Mouse (Mus musculus): Measurements from ENCODE around the gene Tmcc1.

DNA sequence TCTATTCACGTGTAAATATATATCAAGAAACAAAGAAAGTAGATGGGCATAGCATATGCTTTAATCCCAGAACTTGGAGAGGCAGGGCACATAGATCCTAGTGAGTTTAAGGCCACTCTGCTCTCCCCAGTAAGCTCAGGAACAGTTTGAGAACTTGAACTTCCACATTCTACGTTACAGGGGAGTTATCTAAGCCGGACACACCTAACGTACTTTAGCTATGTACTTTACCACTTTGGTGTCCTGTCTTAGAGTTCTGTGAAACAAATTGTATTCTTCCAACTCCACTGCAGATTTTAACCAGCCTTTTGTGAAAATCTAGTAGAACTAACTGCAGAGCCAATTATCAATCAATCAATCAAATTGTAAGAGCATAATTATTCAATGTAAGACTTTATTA, 82.7 kb downstream of the Tmcc1 start:
- TF ChIP-seq CTCF (IDR thresholded peaks at IDR 0.05; ENCODE audit: control insufficient read depth, insufficient read depth, insufficient read length) (no peak), MYOG (IDR thresholded peaks at IDR 0.05; ENCODE audit: control insufficient read depth, extremely low read depth, insufficient read length) (no peak), MAX (IDR thresholded peaks at IDR 0.05) (no peak)

All from C2C12 (cell line).